Mouse (Mus musculus): ENCODE measurements at regions not wholly inside any gene's neighbourhood (a gene's known extent, or its start where the extent isn't known, plus 50 kb on each side); places are given as distances from the start of the nearest gene placed in this dataset.

GRCm38 (mm10) chr16:21318640-21319365 lies 104.1 kb upstream of the Vps8 start:
- DNase-seq (ENCODE audit: low spot score in 2 of 2), result no peak

- DNase-seq (ENCODE audit: low spot score in 2 of 2), result no peak
Measured at GRCm38 (mm10) chr16:21320284-21320683, 102.6 kb upstream of the Vps8 start.

- no peak for DNase-seq (ENCODE audit: low spot score in 2 of 2)
Measured at GRCm38 (mm10) chr16:21321188-21322070, 101.5 kb upstream of the Vps8 start.

- DNase-seq (ENCODE audit: low spot score in 2 of 2), result no peak
Measured at GRCm38 (mm10) chr16:21322437-21322836, 100.5 kb upstream of the Vps8 start.

- no peak for DNase-seq (ENCODE audit: low spot score in 2 of 2)
Measured at GRCm38 (mm10) chr16:21323446-21324034, 99.4 kb upstream of the Vps8 start.

GRCm38 (mm10) chr16:21327969-21328368 lies 94.9 kb upstream of the Vps8 start:
- DNase-seq (ENCODE audit: low spot score in 2 of 2), result no peak

- no peak for DNase-seq (ENCODE audit: low spot score in 2 of 2)
Measured at GRCm38 (mm10) chr16:21329199-21329598, 93.7 kb upstream of the Vps8 start.

- no peak for DNase-seq (ENCODE audit: low spot score in 2 of 2)
Measured at GRCm38 (mm10) chr16:21331229-21331628, 91.7 kb upstream of the Vps8 start.

GRCm38 (mm10) chr16:21332411-21332810 lies 90.5 kb upstream of the Vps8 start:
- DNase-seq (ENCODE audit: low spot score in 2 of 2), result no peak

GRCm38 (mm10) chr16:21332862-21333222 lies 90.1 kb upstream of the Vps8 start:
- no peak for DNase-seq (ENCODE audit: low spot score in 2 of 2)

- peak; percentile 91 to 93 for DNase-seq (ENCODE audit: low spot score in 2 of 2)
Measured at GRCm38 (mm10) chr16:21333223-21333951, 89.5 kb upstream of the Vps8 start.

- peak in 1 of 2 experiments; percentile 16 for DNase-seq (ENCODE audit: low spot score in 2 of 2)
Measured at GRCm38 (mm10) chr16:21339061-21339459, 83.9 kb upstream of the Vps8 start.

GRCm38 (mm10) chr16:21339460-21340081 lies 83.3 kb upstream of the Vps8 start:
- peak; percentile 36 to 52 for DNase-seq (ENCODE audit: low spot score in 2 of 2)

- no peak for DNase-seq (ENCODE audit: low spot score in 2 of 2)
Measured at GRCm38 (mm10) chr16:21340136-21340535, 82.8 kb upstream of the Vps8 start.

- DNase-seq (ENCODE audit: low spot score in 2 of 2), result no peak
Measured at GRCm38 (mm10) chr16:21349869-21350268, 73.0 kb upstream of the Vps8 start.

GRCm38 (mm10) chr16:21351289-21351688 lies 71.6 kb upstream of the Vps8 start:
- no peak for DNase-seq (ENCODE audit: low spot score in 2 of 2)

GRCm38 (mm10) chr16:21353111-21353510 lies 69.8 kb upstream of the Vps8 start:
- no peak for DNase-seq (ENCODE audit: low spot score in 2 of 2)

- no peak for DNase-seq (ENCODE audit: low spot score in 2 of 2)
Measured at GRCm38 (mm10) chr16:21353545-21353944, 69.4 kb upstream of the Vps8 start.

GRCm38 (mm10) chr16:21355638-21356037 lies 67.3 kb upstream of the Vps8 start:
- DNase-seq (ENCODE audit: low spot score in 2 of 2), result no peak

GRCm38 (mm10) chr16:21357433-21357832 lies 65.5 kb upstream of the Vps8 start:
- no peak for DNase-seq (ENCODE audit: low spot score in 2 of 2)

Data from adrenal gland, adult 18-20 months (tissue).